Mouse (Mus musculus): Measurements from ENCODE around the gene Ica1l. TPM values are rescaled to one million over a fixed set of nuclear protein-coding genes. Genes with fewer than 3 reads are reported as not detected.
A peak's percentile ranks its signal among the peaks of the same experiment; 100 is the strongest.
"Not testable (repeated sequence)": the region's sequence is repeated elsewhere in the genome, so short reads cannot be mapped to it uniquely, and the experiment has no call there.

Gene Ica1l
- 1.2 and 2.2 TPM in 2 replicates for polyA plus RNA-seq (2014; fragmentation: Nextera tagmentation; extraction: Ambion mirVana)

- WGBS = under 1% methylated on average over 51 of the region's 99 CpGs
- ATAC-seq (replicated peaks; ENCODE audit: insufficient number of reproducible peaks, low FRiP score, low TSS enrichment, low read depth) (peak; percentile 87), DNase-seq (ENCODE audit: low spot score) (peak; percentile 64)
- H3K9me3 ChIP-seq (replicated peaks; ENCODE audit: control insufficient read depth, low read length) = no peaks in the 10 kb centered on the region
- peak within 1 kb of the TSS; percentile 77 for H3K4me3 ChIP-seq (ENCODE audit: low read depth, low read length)
- peak within 1 kb of the TSS; percentile 79 for H3K9ac ChIP-seq (replicated peaks; ENCODE audit: low read length)
- peaks cover 14% of the 10 kb centered on the region for H3K27me3 ChIP-seq (ENCODE audit: control insufficient read depth, insufficient read depth, low read length)
- H3K4me1 ChIP-seq (ENCODE audit: control insufficient read depth, insufficient read depth, low read length) = no peaks in the 10 kb centered on the region
- no peak within 1 kb of the TSS for H3K27ac ChIP-seq (replicated peaks; ENCODE audit: low read depth, low read length)
- peak within 1 kb of the TSS; percentile 95 for H3K4me2 ChIP-seq (ENCODE audit: low read depth, low read length)
- no peaks in the 10 kb centered on the region for H3K36me3 ChIP-seq (replicated peaks; ENCODE audit: control insufficient read depth, insufficient read depth, low read depth, low read length)
Observed at GRCm38 (mm10) chr1:60042796-60043469, at the start of gene Ica1l. Gene Ica1l, minus strand, starts transcription at chr1:60043184.

DNA sequence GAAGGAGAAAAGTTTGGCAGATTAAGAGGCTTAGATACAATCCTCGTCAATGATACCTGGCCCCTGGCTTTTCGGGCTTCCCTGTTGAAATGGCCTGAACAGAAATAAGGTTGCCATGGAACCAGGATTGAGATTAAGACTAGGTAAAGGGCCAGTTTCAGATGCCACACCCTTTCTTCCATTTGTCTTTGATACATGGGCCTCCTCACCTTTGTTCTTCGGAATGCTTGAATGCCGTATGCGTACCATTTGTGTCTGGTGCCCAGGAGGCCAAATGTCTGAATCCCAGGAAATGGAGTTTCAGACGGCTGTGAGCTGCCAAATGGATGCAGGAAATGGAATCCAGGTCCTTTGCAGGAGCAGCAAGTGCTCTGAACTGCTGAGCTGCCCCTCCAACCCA is 33.4 kb upstream of the Ica1l start:
- no peaks in the 10 kb centered on the region for H3K27me3 ChIP-seq (ENCODE audit: control insufficient read depth, insufficient read depth, low read length)
- no peak for ATAC-seq (replicated peaks; ENCODE audit: insufficient number of reproducible peaks, low FRiP score, low TSS enrichment, low read depth)
- H3K9me3 ChIP-seq (replicated peaks; ENCODE audit: control insufficient read depth, low read length) = no peaks in the 10 kb centered on the region
- 85% methylated on average over 6 of the region's 6 CpGs for WGBS
- DNase-seq (ENCODE audit: low spot score) = no peak
- H3K27ac ChIP-seq (replicated peaks; ENCODE audit: low read depth, low read length) = no peak overlapping the region
- no peaks in the 10 kb centered on the region for H3K4me1 ChIP-seq (ENCODE audit: control insufficient read depth, insufficient read depth, low read length)
- H3K4me2 ChIP-seq (ENCODE audit: low read depth, low read length) = no peak overlapping the region
- H3K9ac ChIP-seq (replicated peaks; ENCODE audit: low read length) = no peak overlapping the region
- no peaks in the 10 kb centered on the region for H3K36me3 ChIP-seq (replicated peaks; ENCODE audit: control insufficient read depth, insufficient read depth, low read depth, low read length)
- H3K4me3 ChIP-seq (ENCODE audit: low read depth, low read length) = no peak overlapping the region

DNA sequence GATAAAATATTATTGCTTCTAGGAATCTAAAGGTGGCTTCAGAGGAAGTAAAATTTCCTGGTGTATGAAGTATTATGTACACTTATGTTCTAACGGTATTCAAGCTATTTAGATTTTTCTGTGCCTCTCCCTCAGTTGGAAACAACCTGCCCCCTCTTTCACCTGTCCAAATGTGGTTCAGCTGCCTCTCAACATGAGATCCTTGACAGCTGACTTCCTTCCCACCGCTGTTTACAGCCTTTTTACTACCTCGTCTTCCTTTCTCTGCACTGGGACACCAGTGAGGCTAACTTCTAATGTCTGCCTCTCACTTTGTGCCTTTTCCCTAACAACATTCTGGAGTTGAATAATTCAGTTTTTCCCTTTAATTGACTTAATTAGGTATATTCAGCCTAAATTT is 32.6 kb upstream of the Ica1l start:
- 79% methylated on average over 3 of the region's 3 CpGs for WGBS

GRCm38 (mm10) chr1:60074935-60075334 is 32.0 kb upstream of the Ica1l start:
- Histone ChIP-seq H3K4me2 (ENCODE audit: low read depth, low read length) (no peak overlapping the region), H3K27me3 (ENCODE audit: control insufficient read depth, insufficient read depth, low read length) (no peaks in the 10 kb centered on the region), H3K36me3 (replicated peaks; ENCODE audit: control insufficient read depth, insufficient read depth, low read depth, low read length) (no peaks in the 10 kb centered on the region), H3K4me3 (ENCODE audit: low read depth, low read length) (no peak overlapping the region), H3K9me3 (replicated peaks; ENCODE audit: control insufficient read depth, low read length) (no peaks in the 10 kb centered on the region), H3K4me1 (ENCODE audit: control insufficient read depth, insufficient read depth, low read length) (no peaks in the 10 kb centered on the region), H3K9ac (replicated peaks; ENCODE audit: low read length) (no peak overlapping the region), H3K27ac (replicated peaks; ENCODE audit: low read depth, low read length) (no peak overlapping the region)
- DNase-seq (ENCODE audit: low spot score) (no peak), ATAC-seq (replicated peaks; ENCODE audit: insufficient number of reproducible peaks, low FRiP score, low TSS enrichment, low read depth) (no peak)
- 47% methylated on average over 2 of the region's 2 CpGs for WGBS

More for the DNA sequence above, 32.6 kb upstream of the Ica1l start:
- no peak overlapping the region for H3K9ac ChIP-seq (replicated peaks; ENCODE audit: low read length)
- ATAC-seq (replicated peaks; ENCODE audit: insufficient number of reproducible peaks, low FRiP score, low TSS enrichment, low read depth) = no peak
- no peaks in the 10 kb centered on the region for H3K9me3 ChIP-seq (replicated peaks; ENCODE audit: control insufficient read depth, low read length)
- no peaks in the 10 kb centered on the region for H3K27me3 ChIP-seq (ENCODE audit: control insufficient read depth, insufficient read depth, low read length)
- H3K4me1 ChIP-seq (ENCODE audit: control insufficient read depth, insufficient read depth, low read length) = no peaks in the 10 kb centered on the region
- no peak overlapping the region for H3K4me3 ChIP-seq (ENCODE audit: low read depth, low read length)
- H3K4me2 ChIP-seq (ENCODE audit: low read depth, low read length) = no peak overlapping the region
- H3K27ac ChIP-seq (replicated peaks; ENCODE audit: low read depth, low read length) = no peak overlapping the region
- DNase-seq (ENCODE audit: low spot score) = no peak
- no peaks in the 10 kb centered on the region for H3K36me3 ChIP-seq (replicated peaks; ENCODE audit: control insufficient read depth, insufficient read depth, low read depth, low read length)

- not testable (repeated sequence) for H3K9ac ChIP-seq (replicated peaks; ENCODE audit: low read length); DNase-seq (ENCODE audit: low spot score); H3K27ac ChIP-seq (replicated peaks; ENCODE audit: low read depth, low read length); ATAC-seq (replicated peaks; ENCODE audit: insufficient number of reproducible peaks, low FRiP score, low TSS enrichment, low read depth); H3K9me3 ChIP-seq (replicated peaks; ENCODE audit: control insufficient read depth, low read length); H3K36me3 ChIP-seq (replicated peaks; ENCODE audit: control insufficient read depth, insufficient read depth, low read depth, low read length); H3K27me3 ChIP-seq (ENCODE audit: control insufficient read depth, insufficient read depth, low read length); H3K4me2 ChIP-seq (ENCODE audit: low read depth, low read length); H3K4me1 ChIP-seq (ENCODE audit: control insufficient read depth, insufficient read depth, low read length); H3K4me3 ChIP-seq (ENCODE audit: low read depth, low read length)
Observed at GRCm38 (mm10) chr1:60070725-60071124, 27.7 kb upstream of the Ica1l start.

DNA sequence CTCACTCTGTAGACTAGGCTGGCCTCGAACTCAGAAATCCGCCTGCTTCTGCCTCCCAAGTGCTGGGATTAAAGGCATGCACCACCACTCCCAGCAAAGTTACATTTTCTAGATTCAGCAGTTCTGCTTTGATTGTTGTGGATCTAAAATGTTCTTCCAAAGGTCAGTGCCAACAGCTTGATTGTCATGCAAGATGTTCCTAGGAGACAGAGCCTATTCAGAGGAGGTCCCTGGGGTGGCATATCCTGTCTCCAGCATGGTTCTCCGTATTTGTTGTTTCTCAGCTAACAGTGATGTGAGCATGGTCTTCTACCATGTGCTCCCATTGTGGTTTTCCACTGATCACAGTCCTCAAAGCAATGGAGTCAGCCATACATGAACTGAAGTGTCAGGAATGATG is 13.3 kb upstream of the Ica1l start:
- no peaks in the 10 kb centered on the region for H3K27me3 ChIP-seq (ENCODE audit: control insufficient read depth, insufficient read depth, low read length)
- no peak overlapping the region for H3K27ac ChIP-seq (replicated peaks; ENCODE audit: low read depth, low read length)
- H3K4me2 ChIP-seq (ENCODE audit: low read depth, low read length) = no peak overlapping the region
- no peak overlapping the region for H3K9ac ChIP-seq (replicated peaks; ENCODE audit: low read length)
- H3K4me3 ChIP-seq (ENCODE audit: low read depth, low read length) = no peak overlapping the region
- no peaks in the 10 kb centered on the region for H3K36me3 ChIP-seq (replicated peaks; ENCODE audit: control insufficient read depth, insufficient read depth, low read depth, low read length)
- H3K4me1 ChIP-seq (ENCODE audit: control insufficient read depth, insufficient read depth, low read length) = no peaks in the 10 kb centered on the region
- ATAC-seq (replicated peaks; ENCODE audit: insufficient number of reproducible peaks, low FRiP score, low TSS enrichment, low read depth) (no peak), DNase-seq (ENCODE audit: low spot score) (no peak)
- H3K9me3 ChIP-seq (replicated peaks; ENCODE audit: control insufficient read depth, low read length) = no peaks in the 10 kb centered on the region
- 69% methylated on average over 3 of the region's 3 CpGs for WGBS

DNA sequence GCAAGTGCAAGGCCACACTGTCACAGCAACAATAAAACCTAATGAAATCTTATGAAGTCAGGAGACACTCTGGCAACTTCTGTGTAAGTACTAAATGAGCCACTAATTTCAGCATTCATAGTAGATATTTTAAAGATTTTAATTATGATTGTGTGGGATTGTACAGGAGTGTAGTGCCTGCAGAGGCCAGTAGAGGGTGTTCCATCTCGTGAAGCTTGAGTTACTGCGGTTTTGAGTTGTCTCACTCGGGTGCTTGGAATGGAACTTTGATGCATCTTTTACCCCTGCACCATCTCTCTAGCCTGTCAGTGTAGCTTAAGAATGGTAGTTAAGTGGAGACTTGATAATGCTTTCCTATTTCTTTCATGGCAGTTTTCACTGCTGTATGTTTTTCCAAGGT is 11.7 kb upstream of the Ica1l start:
- WGBS = 34% methylated on average over 3 of the region's 3 CpGs

DNA sequence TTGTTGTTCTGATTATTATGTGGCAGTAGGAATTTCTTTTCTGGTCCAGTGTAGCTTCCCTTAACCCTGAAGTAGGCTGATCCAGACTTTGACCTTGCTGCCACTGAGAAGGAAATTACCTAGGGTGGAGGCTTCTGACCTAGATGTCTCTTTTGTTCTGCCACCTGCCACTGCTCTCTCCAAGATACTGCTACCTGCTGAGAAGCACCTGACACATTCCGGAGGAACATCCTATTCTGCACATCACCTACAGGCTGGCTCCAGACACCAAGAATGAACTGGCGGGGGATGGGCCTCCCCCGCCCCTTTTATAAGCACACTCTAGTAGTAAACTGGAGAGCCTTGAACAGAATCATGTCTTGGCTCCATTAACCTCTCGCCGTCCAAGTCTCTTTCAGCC is 4.5 kb upstream of the Ica1l start:
- H3K36me3 ChIP-seq (replicated peaks; ENCODE audit: control insufficient read depth, insufficient read depth, low read depth, low read length); H3K4me3 ChIP-seq (ENCODE audit: low read depth, low read length); H3K4me1 ChIP-seq (ENCODE audit: control insufficient read depth, insufficient read depth, low read length); H3K9me3 ChIP-seq (replicated peaks; ENCODE audit: control insufficient read depth, low read length); H3K27ac ChIP-seq (replicated peaks; ENCODE audit: low read depth, low read length); DNase-seq (ENCODE audit: low spot score); H3K4me2 ChIP-seq (ENCODE audit: low read depth, low read length); H3K9ac ChIP-seq (replicated peaks; ENCODE audit: low read length); ATAC-seq (replicated peaks; ENCODE audit: insufficient number of reproducible peaks, low FRiP score, low TSS enrichment, low read depth): not testable (repeated sequence)
- WGBS = 93% methylated on average over 5 of the region's 5 CpGs
- H3K27me3 ChIP-seq (ENCODE audit: control insufficient read depth, insufficient read depth, low read length) = peaks cover 11% of the 10 kb centered on the region

More for the DNA sequence above, 11.7 kb upstream of the Ica1l start:
- no peak for ATAC-seq (replicated peaks; ENCODE audit: insufficient number of reproducible peaks, low FRiP score, low TSS enrichment, low read depth)
- no peaks in the 10 kb centered on the region for H3K9me3 ChIP-seq (replicated peaks; ENCODE audit: control insufficient read depth, low read length)
- no peaks in the 10 kb centered on the region for H3K36me3 ChIP-seq (replicated peaks; ENCODE audit: control insufficient read depth, insufficient read depth, low read depth, low read length)
- DNase-seq (ENCODE audit: low spot score) = no peak
- H3K9ac ChIP-seq (replicated peaks; ENCODE audit: low read length) = no peak overlapping the region
- H3K4me1 ChIP-seq (ENCODE audit: control insufficient read depth, insufficient read depth, low read length) = no peaks in the 10 kb centered on the region
- H3K27ac ChIP-seq (replicated peaks; ENCODE audit: low read depth, low read length) = no peak overlapping the region
- no peak overlapping the region for H3K4me2 ChIP-seq (ENCODE audit: low read depth, low read length)
- no peak overlapping the region for H3K4me3 ChIP-seq (ENCODE audit: low read depth, low read length)
- H3K27me3 ChIP-seq (ENCODE audit: control insufficient read depth, insufficient read depth, low read length) = no peaks in the 10 kb centered on the region
